Mouse (Mus musculus) cortical plate, adult 2 months (tissue): ENCODE measurements around the gene Tesc.

Experiments
- CTCF ChIP-seq: fragments of 200-500 bp; IDR thresholded peaks from 2 replicates; pipeline ENCODE4 v1.5.1; 2011; ENCODE audit warnings: mild to moderate bottlenecking, control low read depth, low read length; ENCODE audit not compliant: insufficient read depth; ENCODE audit errors: extremely low read depth
- POLR2A ChIP-seq: fragments of 200-500 bp; IDR thresholded peaks from 2 replicates; pipeline ENCODE4 v1.6.1; 2011; ENCODE audit warnings: mild to moderate bottlenecking, low read length, control low read depth; ENCODE audit not compliant: insufficient read depth; ENCODE audit errors: extremely low read depth

- TF ChIP-seq POLR2A (no peak), CTCF (no peak)
Measured at GRCm38 (mm10) chr5:117995372-117995901, 32.1 kb upstream of the Tesc start.
